Mouse (Mus musculus) forebrain, embryonic 14.5 days (tissue): ENCODE data around the gene Tbc1d10b. TPM values are rescaled to one million over a fixed set of nuclear protein-coding genes. Genes with fewer than 3 reads are reported as not detected.

Experiments
- ATAC-seq: fragments of 200-750 bp; cut with Nextera tagmentation; 2 replicates; pipeline ENCODE4 v1.8.0; 2017; ENCODE audit warnings: mild to moderate bottlenecking, moderate library complexity
- DNase-seq: peaks from one replicate; pipeline ENCODE4 v3.0.0-alpha.2; 2015; ENCODE audit warnings: low spot score
- H3K27ac ChIP-seq: fragments of 300-500 bp; sonication (generic); 2 replicates; pipeline ENCODE4 v1.5.1; 2014; ENCODE audit warnings: low read depth, mild to moderate bottlenecking, control low read depth, low read length, moderate library complexity
- H3K27me3 ChIP-seq: fragments of 300-500 bp; sonication (generic); replicated peaks from 2 replicates; pipeline ENCODE4 v1.6.1; 2014; ENCODE audit warnings: low read length, control low read depth, mixed read lengths; ENCODE audit not compliant: control insufficient read depth, insufficient read depth
- H3K36me3 ChIP-seq: fragments of 300-500 bp; sonication (generic); 2 replicates; pipeline ENCODE4 v1.6.1; 2014; ENCODE audit warnings: low read length, control low read depth; ENCODE audit not compliant: control insufficient read depth, insufficient read depth
- H3K4me1 ChIP-seq: fragments of 300-500 bp; sonication (generic); 2 replicates; pipeline ENCODE4 v1.6.1; 2014; ENCODE audit warnings: antibody characterized with exemption, low read length, control low read depth; ENCODE audit not compliant: control insufficient read depth, insufficient read depth
- H3K4me2 ChIP-seq: fragments of 300-500 bp; sonication (generic); 2 replicates; pipeline ENCODE4 v1.6.1; 2014; ENCODE audit warnings: mild to moderate bottlenecking, control low read depth, low read length
- H3K4me3 ChIP-seq: fragments of 300-500 bp; sonication (generic); 2 replicates; pipeline ENCODE4 v1.5.1; 2014; ENCODE audit warnings: low read depth, low read length, control low read depth
- H3K9ac ChIP-seq: fragments of 300-500 bp; sonication (generic); 2 replicates; pipeline ENCODE4 v1.6.1; 2014; ENCODE audit warnings: mild to moderate bottlenecking, low read length, control low read depth, moderate library complexity
- H3K9me3 ChIP-seq: fragments of 300-500 bp; sonication (generic); replicated peaks from 2 replicates; pipeline ENCODE4 v1.6.1; 2016; ENCODE audit warnings: low read length, control low read depth, mixed read lengths; ENCODE audit not compliant: control insufficient read depth
- WGBS: fragments of 180-500 bp; shearing (Covaris S2); extraction: QIAGEN DNeasy Blood & Tissue Kit; methylation state at CpG from one replicate; pipeline ENCODE4 v1.1.7; 2014; 5-methylcytosine and 5-hydroxymethylcytosine counted together
- polyA plus RNA-seq: library from polyadenylated mRNA; unstranded; fragments of >200 nt; fragmentation: Nextera tagmentation; extraction: Ambion mirVana; gene quantifications from 2 replicates; pipeline ENCODE4 v1.2.1, GENCODE M21; 2014

Tbc1d10b gene
- polyA plus RNA-seq, 1 experiment from 2014 or later: 13.7 TPM

- Histone ChIP-seq H3K4me3 (peak overlapping the region; percentile 96), H3K4me1 (peaks cover 25% of the 10 kb centered on the region), H3K27me3 (no peaks in the 10 kb centered on the region), H3K4me2 (peak overlapping the region; percentile 92), H3K9ac (peak overlapping the region; percentile 97), H3K36me3 (peaks cover 40% of the 10 kb centered on the region), H3K27ac (peak overlapping the region; percentile 99), H3K9me3 (no peaks in the 10 kb centered on the region)
- DNase-seq (no peak), ATAC-seq (no peak)
- 3% methylated on average over 20 of the region's 20 CpGs for WGBS
These were observed 23.8 kb upstream of the Tbc1d10b start for GRCm38 (mm10) chr7:127231826-127232621.

DNA sequence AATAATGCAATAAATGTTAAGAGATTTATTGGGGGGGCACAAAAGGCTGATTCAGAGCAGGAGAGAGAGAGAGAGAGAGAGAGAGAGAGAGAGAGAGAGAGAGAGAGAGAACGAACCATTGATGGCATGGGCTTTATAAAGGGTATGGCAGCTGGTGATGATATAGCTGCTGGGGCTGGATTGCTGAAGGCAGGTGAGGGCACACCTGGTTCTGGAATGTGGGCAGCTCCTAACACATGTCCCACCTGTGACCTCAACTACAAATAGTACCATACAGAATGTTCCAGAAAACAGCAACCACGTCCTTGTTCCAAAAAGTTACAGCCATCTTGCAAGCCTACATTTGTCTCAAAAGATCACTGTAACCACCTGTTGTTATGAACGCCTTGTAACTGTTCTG is 23.1 kb upstream of the Tbc1d10b start:
- 57% methylated on average over 3 of the region's 3 CpGs for WGBS
- Histone ChIP-seq H3K27me3 (no peaks in the 10 kb centered on the region), H3K4me1 (peaks cover 25% of the 10 kb centered on the region), H3K4me3 (peak overlapping the region; percentile 96), H3K9me3 (no peaks in the 10 kb centered on the region), H3K4me2 (peak overlapping the region; percentile 92), H3K36me3 (peaks cover 33% of the 10 kb centered on the region), H3K9ac (peak overlapping the region; percentile 97), H3K27ac (peak overlapping the region; percentile 34; the same call in 1 of the 2 replicates)
- no peak for ATAC-seq
- no peak for DNase-seq

DNA sequence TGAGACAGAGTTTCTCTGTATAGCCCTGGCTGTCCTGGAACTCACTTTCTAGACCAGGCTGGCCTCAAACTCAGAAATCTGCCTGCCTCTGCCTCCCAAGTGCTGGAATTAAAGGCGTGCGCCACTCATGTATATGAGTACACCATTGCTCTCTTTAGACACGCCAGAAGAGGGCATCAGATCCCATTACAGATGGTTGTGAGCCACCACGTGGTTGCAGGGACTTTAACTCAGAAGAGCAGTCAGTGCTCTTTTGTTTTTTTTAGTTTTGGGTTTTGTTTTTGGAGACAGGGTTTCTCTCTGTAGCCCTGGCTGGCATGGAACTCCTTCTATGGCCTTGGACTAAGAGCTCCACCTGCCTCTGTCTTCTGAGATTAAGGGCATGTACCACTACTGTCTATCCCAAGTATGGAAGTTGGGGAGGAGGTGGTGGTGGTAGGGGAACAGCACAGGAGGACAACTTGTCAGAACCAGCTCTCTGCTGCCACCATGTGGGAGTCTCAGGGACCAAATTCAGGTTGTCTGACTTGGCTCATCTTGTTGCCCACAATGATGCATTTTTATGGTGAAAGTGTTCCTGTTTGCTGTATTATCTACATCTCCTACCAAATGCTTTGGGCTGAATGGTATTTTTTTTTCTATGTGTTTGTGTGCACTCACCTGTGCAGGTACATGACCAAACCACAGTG is 20.5 kb upstream of the Tbc1d10b start:
- no peak for ATAC-seq
- Histone ChIP-seq H3K4me1 (peaks cover 18% of the 10 kb centered on the region), H3K36me3 (peaks cover 18% of the 10 kb centered on the region), H3K9ac (no peak overlapping the region), H3K4me3 (no peak overlapping the region), H3K27ac (no peak overlapping the region), H3K9me3 (no peaks in the 10 kb centered on the region), H3K27me3 (no peaks in the 10 kb centered on the region), H3K4me2 (no peak overlapping the region)
- peak; percentile 83 for DNase-seq
- WGBS: 71% methylated on average over 4 of the region's 4 CpGs

- WGBS: 91% methylated on average over 11 of the region's 11 CpGs
- ATAC-seq (no peak), DNase-seq (no peak)
These were observed 17.1 kb upstream of the Tbc1d10b start for GRCm38 (mm10) chr7:127225147-127225995.

DNA sequence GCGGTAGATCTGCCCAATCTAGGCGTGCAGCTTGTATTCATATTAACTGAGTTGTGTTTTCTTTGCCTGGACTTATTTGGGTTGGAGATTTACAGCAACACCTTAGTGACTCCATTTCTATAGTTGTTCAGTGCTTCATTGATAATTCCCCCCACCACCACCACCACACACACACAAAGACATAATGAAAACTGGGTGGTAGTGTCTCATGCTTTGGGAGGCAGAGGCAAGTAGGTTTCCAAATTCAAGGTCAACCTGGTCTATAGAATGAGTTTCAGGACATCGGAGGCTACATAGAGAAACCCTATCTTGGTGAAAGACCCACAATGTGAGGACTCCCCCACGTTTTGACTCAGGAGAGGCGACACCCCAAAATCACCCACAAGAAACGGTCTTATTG is 16.3 kb upstream of the Tbc1d10b start:
- H3K4me2 ChIP-seq: no peak overlapping the region
- no peaks in the 10 kb centered on the region for H3K9me3 ChIP-seq
- WGBS: 98% methylated on average over 6 of the region's 6 CpGs
- no peak overlapping the region for H3K9ac ChIP-seq
- DNase-seq (no peak), ATAC-seq (no peak)
- H3K27me3 ChIP-seq: no peaks in the 10 kb centered on the region
- peaks cover 6% of the 10 kb centered on the region; the same call in 1 of the 2 replicates for H3K36me3 ChIP-seq
- no peak overlapping the region for H3K4me3 ChIP-seq
- no peaks in the 10 kb centered on the region for H3K4me1 ChIP-seq
- no peak overlapping the region for H3K27ac ChIP-seq

More at GRCm38 (mm10) chr7:127225147-127225995, 17.1 kb upstream of the Tbc1d10b start:
- Histone ChIP-seq H3K4me3 (no peak overlapping the region), H3K27me3 (no peaks in the 10 kb centered on the region), H3K36me3 (peaks cover 12% of the 10 kb centered on the region; the same call in 1 of the 2 replicates), H3K9ac (no peak overlapping the region), H3K27ac (no peak overlapping the region), H3K9me3 (no peaks in the 10 kb centered on the region), H3K4me2 (no peak overlapping the region), H3K4me1 (peaks cover 5% of the 10 kb centered on the region)

- no peak for DNase-seq
- no peak overlapping the region for H3K4me3 ChIP-seq
- H3K4me1 ChIP-seq: no peaks in the 10 kb centered on the region
- H3K27me3 ChIP-seq: no peaks in the 10 kb centered on the region
- WGBS: 86% methylated on average over 6 of the region's 6 CpGs
- no peaks in the 10 kb centered on the region; the same call in 1 of the 2 replicates for H3K36me3 ChIP-seq
- H3K9ac ChIP-seq: no peak overlapping the region
- H3K4me2 ChIP-seq: no peak overlapping the region
- no peaks in the 10 kb centered on the region for H3K9me3 ChIP-seq
- no peak for ATAC-seq
- H3K27ac ChIP-seq: no peak overlapping the region
These were observed 15.5 kb upstream of the Tbc1d10b start for GRCm38 (mm10) chr7:127223515-127224478.

- no peak overlapping the region for H3K9ac ChIP-seq
- DNase-seq (no peak), ATAC-seq (no peak)
- H3K4me3 ChIP-seq: no peak overlapping the region
- no peaks in the 10 kb centered on the region for H3K36me3 ChIP-seq
- no peak overlapping the region for H3K4me2 ChIP-seq
- no peaks in the 10 kb centered on the region for H3K4me1 ChIP-seq
- H3K27me3 ChIP-seq: no peaks in the 10 kb centered on the region
- H3K27ac ChIP-seq: no peak overlapping the region
- no peaks in the 10 kb centered on the region for H3K9me3 ChIP-seq
- WGBS: 96% methylated on average over 3 of the region's 3 CpGs
These were observed 14.8 kb upstream of the Tbc1d10b start for GRCm38 (mm10) chr7:127223106-127223505.

DNA sequence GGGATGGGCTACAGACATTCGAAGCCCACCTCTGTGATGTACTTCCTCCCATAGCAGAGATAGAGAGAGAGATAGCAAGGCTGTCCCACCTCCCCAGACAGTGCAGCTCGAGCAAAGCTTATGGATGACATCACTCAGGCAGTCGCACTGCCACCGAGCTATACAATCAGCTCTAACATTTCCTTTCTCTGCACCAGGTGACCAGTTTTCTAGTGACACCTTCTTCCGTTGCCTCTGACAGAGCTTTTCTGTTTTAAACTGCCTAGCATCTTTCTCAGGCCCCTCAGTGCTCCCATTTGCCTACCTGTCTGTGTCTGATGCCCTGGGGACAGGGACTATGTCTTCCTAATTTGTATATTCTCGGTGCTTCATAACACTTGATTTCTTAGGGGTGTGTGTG is 12.2 kb upstream of the Tbc1d10b start:
- H3K9ac ChIP-seq: no peak overlapping the region
- H3K36me3 ChIP-seq: no peaks in the 10 kb centered on the region
- no peaks in the 10 kb centered on the region for H3K9me3 ChIP-seq
- DNase-seq (no peak), ATAC-seq (no peak)
- no peak overlapping the region for H3K4me2 ChIP-seq
- WGBS: 87% methylated on average over 6 of the region's 6 CpGs
- no peak overlapping the region for H3K4me3 ChIP-seq
- no peaks in the 10 kb centered on the region for H3K27me3 ChIP-seq
- no peaks in the 10 kb centered on the region for H3K4me1 ChIP-seq
- no peak overlapping the region for H3K27ac ChIP-seq
